Mouse (Mus musculus) T-cell, adult 2 months (primary cell): ENCODE results near the gene Cadm2.

ENCODE experiments used
- DNase-seq: peaks from one replicate; pipeline ENCODE4 v3.0.0; 2022; ENCODE audit warnings: low spot score

The Cadm2 gene

DNA sequence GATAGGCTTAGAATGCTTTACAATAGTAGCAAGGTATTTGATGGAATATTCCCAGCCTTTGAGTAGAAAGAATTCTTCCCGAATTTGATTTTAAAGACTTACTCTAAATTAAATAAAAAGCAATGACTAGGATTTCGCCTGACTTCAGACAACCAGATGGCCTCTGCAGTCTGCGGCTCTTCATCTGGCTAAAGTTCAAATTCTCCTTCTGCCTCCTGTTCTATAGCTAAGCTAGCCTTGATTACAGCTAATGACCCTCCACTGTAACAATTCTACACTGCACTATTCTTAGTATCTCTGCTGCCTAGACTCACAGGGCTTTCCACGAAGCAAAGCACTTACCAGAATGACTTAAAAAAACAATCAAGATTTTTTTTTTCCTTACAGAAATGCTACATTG, 495.9 kb downstream of the Cadm2 start:
- no peak for DNase-seq

DNA sequence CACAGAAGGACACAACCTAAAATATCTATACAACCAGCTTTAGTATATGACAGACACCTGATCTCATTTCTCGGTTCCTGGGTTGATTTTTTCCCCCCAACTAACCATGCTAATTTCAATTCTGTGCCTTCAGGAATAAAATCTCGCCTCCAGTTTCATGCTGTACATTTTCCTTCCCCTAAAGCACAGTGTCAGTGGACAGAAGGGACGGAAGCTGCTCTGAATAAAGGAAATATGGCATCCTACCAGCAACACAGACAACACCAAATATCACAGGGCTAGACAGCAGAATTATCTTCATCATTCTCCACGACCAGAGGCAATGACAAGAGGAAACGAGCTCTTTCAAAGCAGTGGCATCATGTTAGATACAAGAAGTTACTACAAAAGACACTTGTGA, 498.2 kb downstream of the Cadm2 start:
- DNase-seq: no peak

DNA sequence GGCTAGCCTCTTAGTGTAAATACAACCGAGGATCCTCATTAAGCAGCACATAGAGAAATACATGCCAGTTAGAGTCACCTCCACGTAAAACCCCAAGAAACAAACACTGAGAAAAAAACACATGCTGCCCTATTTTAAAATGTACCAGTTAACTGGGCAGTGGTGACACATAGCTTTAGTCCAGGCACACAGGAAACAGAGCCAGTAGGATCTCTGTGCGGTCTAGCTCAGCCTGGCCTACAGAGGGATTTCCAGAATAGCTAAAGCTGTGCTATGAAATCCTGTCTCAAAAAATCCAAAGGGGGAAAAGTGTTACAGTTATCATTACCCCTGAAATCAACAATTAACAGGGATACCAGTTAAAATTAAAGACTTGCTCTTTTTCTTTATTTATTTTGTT, 498.9 kb downstream of the Cadm2 start:
- no peak for DNase-seq

DNA sequence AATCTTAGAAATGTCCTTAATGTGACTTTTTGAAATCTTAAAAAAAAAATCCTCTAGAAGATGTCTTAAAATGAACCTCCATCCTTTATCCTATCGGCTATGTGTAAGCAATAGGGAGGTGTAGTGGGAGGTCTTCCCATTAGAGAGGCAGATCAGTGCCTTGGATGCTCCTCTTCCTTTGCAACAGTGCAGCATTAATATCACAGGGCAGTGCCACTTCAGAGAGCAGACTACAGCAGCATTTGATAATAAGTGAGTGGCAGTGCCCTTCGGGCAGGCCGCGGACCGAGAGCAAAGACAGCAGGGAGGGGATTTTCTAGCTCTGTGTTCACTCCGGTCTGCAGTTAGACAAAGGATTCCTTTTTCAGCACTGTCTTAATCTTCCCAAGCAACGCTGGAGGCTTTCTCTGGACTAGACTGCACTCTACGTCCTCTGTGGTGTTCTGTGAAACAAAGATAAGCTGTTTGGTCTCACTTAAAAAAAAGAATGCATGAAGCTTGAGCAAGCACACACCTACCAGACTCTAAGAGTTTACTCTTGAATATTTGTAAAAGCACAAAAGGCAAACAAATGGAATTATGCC, 514.1 kb downstream of the Cadm2 start:
- no peak for DNase-seq

DNA sequence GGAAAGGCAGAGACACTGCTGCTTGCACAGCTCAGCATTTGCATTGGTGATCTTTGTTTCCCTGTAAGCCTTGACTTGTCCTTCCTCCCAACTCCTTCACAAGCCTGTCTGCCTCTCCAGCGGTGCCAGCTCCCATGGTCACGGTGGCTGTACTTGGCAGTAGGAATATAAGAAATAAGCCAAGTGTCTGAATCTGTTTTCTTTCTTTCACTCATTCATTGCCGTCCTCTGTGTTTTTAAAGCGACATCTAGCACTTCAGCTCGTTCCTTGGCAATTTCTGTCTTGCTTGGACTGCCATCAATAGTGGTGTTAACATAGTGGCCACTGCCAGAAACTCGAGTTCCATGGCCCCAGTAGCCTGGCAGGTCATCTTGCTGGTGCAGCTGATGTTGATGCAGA, 524.0 kb downstream of the Cadm2 start:
- no peak for DNase-seq

DNA sequence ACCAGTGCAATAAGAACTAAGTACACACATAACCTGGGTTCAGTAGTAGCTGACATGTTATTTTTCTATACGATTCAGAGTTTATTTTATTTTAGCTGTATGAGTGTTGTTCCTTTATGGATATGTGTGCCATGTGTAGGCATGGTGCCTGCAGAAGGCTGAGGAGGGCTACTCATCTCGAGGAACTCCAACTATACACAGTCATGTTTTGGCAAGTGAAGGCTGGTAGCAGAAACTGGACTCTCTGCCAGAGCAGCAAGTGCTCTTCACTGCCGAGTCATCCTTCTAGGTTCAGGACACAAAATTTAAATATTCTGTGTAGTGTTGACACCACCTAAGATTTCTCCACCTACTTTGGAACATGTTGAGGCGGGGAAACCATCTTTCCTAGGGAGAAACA, 524.8 kb downstream of the Cadm2 start:
- DNase-seq: no peak

DNA sequence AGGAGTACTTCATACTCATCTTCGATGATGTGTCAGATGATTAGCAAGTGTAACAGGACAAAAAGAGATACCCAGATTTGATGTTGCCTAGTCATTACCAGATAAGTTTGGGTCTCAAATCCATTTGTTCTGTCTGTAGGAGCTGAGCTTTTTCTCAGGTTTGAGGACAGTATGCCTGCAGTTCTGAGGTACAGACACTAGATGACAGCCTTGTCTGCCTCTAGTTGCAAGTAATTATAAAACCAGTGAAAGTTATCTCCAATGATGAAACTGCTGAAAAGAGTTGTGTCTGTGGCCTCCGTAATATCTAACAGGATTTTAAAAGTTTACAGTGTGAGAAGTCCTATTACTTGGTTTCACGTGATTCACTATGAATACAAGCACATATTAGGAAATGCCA, 531.0 kb downstream of the Cadm2 start:
- no peak for DNase-seq

DNA sequence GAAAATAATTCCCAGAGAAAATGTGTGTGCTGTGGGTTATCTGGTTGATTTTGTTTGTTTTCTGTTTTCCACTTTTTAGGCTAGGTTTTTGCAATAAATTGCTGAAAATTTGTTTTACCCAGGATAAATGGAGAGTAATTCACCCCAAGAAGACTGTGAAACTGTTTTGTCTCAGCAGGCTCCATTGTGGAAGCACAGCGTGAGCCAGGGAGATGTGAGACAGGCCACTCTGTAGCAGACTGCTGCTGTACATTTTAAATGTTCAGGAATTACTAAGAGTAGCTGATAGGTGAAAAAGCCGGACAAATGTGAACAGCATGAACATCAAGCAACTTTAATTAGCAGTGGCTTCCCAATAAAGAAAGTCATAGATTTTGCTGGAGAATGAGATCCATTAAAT, 541.4 kb downstream of the Cadm2 start:
- DNase-seq: no peak

DNA sequence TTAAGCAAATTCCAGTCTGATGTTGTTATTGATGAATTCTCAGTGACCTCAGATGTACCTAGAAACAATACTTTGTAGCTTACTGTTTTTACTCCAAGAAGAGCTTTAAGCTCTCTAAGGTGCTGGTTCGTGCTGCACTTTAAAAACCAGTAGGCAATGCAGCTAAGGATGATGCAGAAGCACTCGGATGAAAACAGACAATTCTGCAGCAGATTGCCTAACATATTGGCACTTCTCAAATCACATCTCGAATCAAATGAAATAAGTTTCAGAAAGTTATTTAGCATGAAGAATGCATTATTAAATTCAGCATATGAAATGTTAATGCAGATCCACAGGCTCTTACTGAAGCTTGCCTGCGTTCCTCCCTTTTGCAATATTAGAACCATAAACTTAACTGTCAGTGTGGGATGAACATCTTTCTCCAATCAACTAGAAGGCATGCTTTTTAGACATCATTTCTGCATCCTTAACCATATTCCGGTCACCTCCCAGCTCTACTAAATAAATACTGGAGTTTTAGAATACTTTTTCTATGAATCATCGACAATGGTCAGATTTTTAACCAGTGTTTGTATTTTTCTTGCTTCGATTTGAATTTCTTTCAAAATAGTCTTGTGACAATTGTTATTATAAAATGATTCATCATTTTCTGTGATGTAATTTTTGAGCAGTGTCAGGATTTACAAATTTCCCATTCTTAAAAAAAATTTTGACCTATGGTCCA, 544.4 kb downstream of the Cadm2 start:
- DNase-seq: no peak

DNA sequence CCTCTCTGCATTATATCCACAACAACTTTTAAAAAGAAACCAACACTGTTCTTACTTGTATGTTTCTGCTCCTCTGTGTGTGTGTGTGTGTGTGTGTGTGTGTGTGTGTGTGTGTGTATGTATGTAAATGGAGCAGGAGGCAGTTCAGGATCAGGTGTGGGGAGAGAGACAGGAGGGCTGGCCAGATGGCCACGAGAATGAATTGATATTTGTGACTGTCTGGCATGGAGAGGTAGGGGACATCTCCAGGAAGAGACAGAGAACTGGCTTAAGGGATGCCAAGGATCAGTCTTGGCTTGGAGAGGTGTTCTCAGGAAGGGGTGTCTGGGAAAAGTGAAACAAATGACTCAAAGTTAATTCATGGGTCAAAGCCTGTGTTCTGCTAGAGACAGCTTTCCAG, 552.2 kb downstream of the Cadm2 start:
- DNase-seq: no peak

DNA sequence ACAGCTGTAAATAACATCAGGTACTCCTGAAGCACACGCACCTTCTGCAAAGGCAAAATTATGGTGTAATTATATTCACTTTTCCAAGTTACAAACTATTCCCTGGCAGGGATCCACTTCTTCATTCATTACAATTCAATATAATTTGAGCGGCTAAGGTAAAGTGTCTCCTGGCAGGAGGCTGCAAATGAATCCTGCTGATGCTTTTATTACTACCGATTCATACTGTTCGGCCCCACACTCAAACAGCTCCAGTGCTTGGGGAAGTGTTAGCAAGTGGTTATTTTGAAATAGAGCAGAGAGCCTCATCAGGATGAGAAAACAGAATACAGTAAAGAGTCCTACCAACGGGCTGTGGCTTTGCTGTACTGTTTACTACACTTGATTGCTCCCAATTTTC, 589.8 kb downstream of the Cadm2 start:
- DNase-seq: no peak

DNA sequence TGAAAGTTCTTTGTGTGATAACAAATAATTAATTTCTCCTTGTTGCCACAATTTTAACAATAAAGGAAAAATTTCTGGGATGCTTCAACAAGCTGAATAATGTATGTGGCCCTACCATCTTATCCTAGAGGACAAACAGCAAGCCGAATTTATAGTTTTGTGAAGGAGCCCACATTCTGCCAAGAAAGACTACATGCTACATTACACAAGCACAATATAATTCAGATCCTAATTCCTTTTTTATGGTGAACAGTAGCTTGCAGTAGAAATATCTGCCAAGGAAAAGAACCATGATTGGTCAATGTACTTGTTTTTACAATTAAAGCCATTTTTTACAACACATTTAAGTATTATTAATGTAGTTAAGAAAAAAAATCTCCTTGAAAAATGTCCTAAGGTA, 600.9 kb downstream of the Cadm2 start:
- DNase-seq: no peak

DNA sequence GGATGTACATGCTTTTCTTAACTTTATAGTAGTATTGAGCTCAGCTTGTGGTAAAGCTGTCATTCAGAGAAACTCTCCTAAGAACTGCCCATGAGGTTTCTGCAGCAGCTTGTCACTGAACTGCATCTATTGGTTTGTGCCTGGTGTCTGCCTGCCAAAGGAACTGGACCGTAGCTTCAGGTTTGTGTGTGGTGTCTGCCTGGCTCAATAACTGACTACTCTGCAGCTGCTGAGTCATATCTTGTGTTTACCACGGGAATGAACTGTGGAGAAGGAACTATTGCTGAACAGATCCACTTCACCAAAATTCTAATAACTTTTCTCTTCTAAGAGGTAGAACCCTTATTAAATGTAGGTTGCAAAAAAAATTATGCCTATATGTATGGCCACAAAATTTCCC, 603.0 kb downstream of the Cadm2 start:
- no peak for DNase-seq

DNA sequence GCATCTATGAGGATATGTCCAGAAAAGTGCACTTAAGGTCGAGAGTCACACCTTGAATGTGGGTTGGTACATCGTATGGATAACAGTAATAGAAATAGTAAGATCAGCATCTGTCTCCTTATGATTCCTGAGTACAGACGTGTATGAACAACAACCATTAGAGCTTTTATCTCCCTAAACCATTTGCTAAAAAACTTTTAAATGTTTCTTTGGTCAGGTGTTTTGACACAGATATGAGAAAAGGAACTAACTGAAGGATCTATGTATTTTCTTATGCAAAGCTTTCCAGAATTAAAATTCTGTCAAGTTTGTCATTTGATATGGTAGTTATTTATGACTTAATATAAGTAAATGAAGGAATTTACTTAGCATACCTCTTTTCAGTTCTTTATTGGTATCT, 617.5 kb downstream of the Cadm2 start:
- no peak for DNase-seq

DNA sequence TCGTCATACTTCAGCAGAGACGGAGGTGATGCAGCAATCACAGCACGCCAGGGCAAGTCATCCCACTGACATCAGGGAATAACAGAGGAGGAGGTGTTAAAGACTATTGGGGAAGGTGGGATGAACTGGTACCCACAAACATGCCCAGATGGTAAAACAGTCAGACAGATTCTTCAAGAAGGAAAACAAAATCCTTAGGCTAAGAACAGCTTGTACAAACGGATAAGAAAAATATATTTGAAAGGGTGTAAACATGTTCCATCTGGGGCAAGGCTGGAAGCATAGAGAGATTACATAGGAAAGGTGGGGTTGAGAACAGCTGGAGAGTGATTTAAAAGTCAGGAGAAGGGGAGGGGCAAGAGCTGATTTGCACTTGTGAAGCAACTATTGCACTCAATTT, 619.0 kb downstream of the Cadm2 start:
- no peak for DNase-seq

DNA sequence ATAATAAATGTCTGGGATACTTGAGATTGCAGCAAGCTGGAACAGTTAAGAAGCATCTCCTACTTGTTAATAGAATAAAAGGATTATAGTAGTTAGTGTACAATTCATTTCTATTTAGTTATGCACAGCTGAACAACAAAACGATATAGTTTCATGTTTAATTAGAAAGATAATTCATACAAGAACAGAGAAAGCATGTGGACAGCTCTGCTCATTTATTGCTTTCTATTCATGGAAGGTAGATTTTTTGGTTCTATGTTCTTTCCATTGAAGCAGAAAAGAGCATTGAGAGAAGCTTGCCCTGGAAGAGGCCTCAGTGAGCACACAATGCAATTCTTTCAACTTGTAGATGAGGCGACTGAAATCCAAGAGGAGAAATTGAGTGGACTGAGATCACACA, 623.2 kb downstream of the Cadm2 start:
- no peak for DNase-seq

DNA sequence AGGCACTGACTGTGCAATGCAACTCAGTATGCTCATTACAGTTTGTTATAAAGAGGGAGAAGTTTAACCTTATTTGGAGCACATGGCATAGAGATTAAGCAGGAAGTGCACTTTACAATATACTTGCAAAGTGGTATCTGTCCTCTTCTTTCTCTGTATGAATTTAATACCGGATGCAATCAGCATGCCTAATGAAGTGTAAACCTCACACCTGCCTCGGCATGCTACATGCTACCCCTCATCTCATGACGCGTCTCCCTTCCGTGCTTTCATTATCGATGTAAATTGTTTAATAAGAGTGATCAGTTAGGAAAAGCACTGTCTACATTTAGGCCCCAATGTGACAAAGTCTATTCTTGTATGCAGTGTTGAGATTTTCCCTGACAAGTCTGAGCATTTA, 633.0 kb downstream of the Cadm2 start:
- DNase-seq: no peak

DNA sequence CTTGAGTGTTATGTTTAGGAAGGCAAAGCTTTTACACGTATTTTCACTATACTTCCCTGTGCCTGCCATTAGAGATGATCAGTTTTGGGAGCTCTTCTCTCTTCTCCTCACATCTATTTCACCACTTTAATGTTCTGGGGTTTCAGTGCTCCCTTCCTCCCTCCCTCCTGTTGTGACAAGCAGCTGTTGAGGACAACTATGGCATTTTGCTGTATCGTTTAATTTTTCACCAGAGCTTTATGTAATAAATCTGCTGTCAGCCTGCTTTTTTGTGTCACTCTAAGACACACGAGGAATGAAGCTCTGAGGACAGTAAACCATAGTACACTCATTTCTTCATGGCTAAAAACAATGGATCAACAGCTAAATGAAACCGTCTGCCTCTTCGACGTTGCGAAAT, 633.8 kb downstream of the Cadm2 start:
- DNase-seq: no peak

DNA sequence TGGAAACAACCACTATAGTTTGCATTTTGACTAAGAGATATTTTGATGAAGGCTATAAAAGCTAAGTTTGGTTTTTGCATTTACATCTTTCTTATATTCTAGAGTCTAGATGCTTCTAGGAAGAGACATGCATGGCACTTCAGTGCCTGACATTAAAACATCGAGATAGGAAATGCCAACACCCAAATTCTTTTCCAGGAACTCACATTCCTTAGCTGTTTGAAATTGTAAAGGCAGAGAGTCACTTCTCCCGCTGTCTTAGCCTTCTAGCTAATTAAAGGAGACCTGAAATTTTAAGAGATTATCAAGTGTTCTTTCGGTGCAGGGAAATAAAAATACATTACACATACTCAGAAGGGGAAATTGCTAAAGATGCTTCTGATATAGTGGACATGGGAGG, 649.8 kb downstream of the Cadm2 start:
- no peak for DNase-seq

DNA sequence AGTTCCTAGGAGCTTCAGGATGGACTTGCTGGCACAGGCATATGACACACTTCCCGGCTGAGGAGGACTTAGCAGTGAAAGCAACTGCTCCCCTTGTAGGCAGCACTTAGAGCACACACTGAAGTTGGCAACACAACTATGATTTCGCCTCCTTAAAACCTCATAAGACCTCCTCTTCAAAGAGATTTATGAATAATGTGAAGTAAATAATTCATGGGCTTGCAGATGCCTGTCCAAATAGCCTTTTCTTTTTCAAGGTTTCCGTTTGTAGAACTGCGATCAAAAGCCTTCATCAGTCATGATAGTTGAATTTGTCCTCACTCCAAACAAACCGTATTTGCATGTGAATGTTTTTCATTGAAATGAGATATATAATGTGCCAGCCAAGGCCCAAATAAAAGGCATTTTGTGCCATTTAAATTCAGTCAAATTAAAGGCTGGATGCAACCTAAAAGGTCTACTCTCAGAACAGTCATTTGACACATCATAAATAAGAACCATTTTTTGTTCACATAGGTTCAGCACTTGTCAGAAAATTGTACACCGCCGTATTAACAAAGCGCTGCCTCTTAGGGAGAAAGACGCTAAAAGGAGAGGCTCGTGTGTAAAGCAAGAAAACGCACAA, 651.1 kb downstream of the Cadm2 start:
- no peak for DNase-seq

DNA sequence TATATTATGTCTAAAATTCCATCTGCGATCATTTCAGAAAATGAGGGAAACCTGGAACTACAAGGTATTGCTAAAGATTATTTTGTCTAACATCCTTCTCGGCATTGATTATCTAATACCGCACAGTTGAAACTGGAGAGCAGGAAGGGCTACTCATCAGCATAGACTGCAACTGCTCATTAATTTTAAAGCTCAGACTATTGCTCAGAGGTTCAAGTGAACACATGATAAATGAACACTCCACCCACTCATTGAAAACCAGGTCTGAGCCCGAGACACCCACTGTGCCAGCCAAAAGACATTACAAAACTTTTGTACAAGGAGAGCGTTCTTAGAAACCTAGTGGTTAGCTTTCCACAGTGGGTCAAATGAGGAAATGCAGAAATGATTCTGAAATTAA, 652.4 kb downstream of the Cadm2 start:
- DNase-seq: no peak

DNA sequence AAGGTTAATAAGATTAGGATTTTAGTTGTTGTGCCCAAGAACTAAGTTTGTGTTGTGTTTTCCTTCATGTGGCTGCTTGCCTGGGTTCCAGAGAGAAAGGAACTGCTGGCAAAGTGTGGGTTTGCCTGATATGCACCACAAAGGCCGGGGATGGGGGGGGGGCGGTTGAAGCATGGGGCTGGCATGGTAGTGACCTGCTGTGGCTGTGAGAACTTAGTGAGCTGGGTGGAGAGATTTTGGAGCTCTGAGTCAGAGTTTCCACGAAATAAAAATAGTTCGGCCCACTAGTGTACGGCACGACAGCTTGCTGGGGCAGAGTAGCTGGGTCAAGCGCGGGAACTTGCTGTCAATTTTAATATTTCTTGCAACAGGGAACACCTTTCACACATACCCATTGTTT, 653.0 kb downstream of the Cadm2 start:
- no peak for DNase-seq

DNA sequence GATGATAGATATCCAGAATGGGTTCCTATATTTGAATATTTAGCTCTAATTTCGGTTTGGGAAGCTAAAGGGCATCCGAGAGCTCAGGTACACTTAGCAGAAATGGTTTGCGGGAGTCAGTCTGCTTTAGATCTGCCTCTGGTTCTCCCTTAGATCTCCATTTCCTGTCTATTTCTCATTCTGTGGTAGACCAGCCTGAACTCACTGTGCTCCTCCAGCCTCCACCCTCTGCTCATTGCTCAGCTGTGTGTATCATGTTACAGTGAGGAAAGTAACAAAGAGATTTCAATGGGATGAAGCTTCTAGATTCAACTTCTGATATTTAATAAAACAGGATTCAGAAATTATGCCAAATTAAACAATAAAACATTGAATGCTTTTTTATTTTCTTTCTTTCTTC, 661.6 kb downstream of the Cadm2 start:
- DNase-seq: no peak

DNA sequence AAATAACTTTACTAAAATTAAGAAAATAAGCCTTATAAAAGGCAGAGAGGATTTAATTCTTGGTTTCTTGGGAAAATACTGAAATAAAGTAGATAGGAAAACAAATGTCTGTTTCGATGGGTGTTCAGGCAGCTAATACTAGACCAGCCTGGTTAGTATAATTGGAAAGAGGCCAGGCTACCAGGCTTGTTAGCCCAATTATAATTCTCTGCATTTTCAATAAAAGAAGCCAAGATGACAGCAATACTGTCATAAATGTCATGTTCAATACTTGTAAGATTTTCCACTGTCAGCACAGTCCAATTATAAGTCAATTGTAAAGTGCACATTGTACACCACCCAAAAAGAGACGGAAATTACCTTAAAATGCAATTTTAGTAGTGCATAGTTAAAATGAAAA, 664.8 kb downstream of the Cadm2 start:
- no peak for DNase-seq
